Mouse (Mus musculus) adrenal gland (tissue): ENCODE measurements around the gene Dbt.
"Not testable (repeated sequence)": the region's sequence is repeated elsewhere in the genome, so short reads cannot be mapped to it uniquely, and the experiment has no call there.

Source experiments
- intact Hi-C: fragments of 180-260 bp; cut with DNase I; formaldehyde crosslinking; loops from one replicate; pipeline ENCODE4 v1.15.1; 2025

The Dbt gene

DNA sequence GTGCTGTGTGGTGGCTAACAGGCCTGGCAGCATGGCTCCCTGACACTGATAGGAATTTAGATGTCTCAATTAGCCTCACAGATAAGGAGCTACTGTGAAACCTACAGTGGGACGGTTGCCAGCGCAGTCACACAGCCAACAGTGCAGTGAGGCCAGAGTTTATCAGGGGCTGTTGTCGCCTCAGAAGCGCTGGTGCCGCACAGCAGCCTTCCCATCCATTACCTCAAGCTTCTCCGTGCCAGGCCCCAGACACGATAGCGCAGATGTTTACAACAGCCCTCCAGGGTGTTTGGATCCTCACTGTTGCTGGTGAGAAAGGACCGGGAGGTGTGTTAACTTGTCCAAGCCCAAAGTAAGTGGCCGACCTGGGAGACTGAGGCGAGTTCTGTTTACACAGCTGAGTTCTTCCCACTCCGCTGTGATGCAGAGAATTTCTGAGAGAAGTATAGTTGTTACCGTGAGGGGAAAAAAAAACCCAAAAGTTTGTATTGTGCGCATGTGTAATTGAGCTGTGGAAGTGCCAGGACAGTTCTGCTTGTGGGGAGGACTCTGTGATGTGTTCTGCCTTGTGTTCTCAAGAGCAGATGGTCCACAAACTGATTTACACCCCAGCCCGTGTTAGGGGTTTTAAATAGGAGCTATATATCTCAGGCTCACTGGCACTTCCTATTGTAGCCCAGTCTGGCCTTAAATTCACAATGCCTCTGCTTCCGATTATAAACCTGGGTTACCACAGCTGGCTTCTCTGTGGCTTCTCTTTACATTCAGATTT, 23.7 kb downstream of the Dbt start:
- intact Hi-C loops = no loop called here

DNA sequence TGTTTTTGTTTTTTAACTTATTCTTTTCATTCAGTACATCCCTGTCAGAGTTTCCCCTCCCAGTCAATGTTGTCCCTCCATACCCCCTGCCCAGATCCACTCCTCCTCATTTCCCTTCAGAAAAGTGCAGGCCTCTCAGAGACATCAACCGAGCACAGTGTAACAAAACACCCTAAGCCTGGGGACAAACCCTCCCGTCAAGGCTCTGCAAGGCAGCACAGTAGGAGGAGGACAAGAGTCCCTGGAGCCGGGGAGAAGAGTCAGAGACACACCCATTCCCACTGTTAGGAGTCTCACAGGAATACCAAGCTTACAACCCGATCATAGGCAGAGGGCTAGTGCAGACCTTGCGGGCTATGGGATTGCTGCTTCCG, 24.3 kb downstream of the Dbt start:
- intact Hi-C loops = no loop called here

DNA sequence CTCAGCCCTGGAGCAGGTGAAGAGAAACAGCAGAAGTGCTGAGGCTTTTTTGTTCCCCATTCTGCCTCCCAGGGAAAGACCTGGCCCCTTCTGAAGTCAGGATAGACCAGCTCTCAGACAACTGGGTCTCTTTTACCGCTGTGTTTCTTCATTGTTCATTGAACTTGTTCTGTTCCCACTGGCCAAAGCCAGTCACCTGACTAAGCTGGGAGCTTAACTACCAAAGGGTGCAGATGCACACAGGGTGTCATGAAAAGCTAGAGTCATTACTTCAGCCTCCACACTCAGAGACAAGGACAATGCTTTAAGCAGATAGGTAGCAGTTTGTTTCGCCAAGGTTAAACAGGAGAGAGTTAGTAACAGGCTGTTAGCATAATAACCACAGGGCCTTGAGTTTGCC, 29.2 kb downstream of the Dbt start:
- intact Hi-C loops = no loop called here

DNA sequence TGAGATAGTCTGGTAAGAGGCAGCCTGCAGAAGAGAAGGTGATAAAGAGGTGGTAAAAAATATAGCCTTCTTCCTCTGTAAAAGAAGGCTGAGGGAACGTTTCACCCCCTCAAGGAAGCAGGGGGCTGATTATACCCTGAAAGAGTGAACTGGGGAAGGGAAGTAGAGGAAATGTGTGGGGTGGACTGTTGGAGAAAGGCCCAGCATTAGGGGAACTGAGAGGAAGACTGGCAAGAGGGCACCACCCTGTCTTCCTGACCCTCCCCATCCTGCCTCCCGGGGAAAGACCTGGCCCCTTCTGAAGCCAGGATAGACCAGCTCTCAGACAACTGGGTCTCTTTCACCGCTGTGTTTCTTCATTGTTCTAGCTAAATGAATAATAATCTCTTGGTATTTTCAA, 29.7 kb downstream of the Dbt start:
- intact Hi-C loops = no loop called here

DNA sequence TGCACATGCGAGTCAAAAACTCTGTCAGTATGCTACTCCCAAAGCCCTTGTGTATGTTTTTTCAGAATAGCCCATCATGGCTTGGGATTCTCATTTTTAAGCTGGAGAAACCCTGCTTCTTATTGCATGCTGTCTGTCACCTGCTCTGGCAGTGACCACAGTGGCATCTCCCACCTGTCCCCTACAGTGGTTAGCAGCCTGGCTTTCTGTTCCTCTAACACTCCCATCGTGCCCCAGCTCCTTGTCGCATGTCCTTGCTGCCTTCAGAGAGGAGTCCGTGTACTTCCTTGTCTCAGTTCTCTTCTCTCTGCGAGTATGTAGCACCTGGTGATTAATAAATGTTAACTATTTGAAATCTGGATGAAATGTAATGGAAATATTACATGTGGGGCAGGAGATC, 34.6 kb downstream of the Dbt start:
- intact Hi-C loops = no loop called here

DNA sequence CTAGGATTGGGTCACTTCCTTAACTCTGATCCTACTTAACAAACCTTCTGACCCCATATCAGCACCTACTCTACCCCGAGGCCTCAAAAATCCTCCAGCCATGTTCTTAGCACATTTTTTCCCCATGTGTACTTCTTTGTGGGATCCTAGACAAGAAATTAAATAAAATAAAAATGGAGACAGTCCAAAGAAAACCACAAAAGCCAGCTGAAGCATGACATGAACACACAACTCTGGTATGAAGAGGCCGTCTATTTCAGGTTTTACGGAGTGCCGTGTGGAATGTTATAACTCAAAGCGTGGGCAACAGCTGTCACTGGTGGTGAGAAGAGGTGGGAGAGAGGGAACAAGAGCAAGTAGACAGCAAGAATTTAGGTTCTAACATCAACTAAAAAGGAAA, 38.5 kb downstream of the Dbt start:
- intact Hi-C loops = no loop called here

DNA sequence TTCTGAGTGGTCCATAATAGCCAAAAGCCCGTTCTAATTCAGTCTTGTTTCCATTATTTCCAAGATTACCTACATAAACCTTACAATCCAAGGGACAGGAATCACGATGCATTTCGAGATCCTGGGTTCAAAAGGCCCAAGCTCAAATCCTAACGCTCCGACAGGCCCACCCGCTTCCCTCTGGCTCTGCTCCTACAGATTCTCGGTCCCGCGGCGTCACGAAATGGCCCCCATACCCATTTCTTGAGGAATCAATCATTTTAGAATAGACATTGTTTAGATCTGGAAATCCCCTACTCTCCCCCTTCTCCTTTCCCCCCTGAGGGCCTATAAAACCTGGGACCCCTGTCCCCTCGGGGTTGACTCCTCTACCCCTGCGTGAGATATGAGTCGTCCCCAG, 48.4 kb downstream of the Dbt start:
- intact Hi-C loops = not testable (repeated sequence)

DNA sequence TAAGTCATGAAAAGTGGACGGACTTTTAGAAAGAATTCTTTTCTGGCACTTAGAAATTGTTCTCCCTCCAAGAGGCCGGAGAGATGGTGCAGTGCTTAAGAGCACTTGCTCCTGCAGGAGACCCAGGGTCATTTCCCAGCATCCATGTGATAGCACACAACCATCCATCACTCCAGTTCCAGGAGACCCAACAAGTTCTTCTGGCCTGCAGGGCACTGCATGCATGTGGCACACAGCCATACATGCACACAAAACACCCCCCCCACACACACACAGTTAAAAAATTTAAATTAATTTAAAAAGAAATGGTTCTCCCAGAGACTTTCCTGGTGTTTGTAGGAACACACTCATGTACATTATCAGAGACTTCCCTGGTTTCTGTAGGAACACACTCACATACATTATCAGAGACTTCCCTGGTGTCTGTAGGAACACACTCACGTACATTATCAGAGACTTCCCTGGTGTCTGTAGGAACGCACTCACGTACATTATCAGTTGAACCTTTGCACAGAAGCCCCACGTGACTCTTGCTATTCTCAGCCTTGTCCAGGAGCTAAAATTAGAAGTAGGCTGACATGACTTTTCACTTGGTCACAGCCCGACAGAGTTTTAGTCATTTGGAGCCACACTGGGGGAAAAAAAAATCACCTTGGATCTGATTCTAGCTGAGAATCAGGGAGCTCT, 49.7 kb downstream of the Dbt start, which contains the start of gene Lrrc39:
TSS of gene Lrrc39 (plus strand) at position 566 of the 687 bp plus-strand sequence.
- intact Hi-C loops = no loop called here

DNA sequence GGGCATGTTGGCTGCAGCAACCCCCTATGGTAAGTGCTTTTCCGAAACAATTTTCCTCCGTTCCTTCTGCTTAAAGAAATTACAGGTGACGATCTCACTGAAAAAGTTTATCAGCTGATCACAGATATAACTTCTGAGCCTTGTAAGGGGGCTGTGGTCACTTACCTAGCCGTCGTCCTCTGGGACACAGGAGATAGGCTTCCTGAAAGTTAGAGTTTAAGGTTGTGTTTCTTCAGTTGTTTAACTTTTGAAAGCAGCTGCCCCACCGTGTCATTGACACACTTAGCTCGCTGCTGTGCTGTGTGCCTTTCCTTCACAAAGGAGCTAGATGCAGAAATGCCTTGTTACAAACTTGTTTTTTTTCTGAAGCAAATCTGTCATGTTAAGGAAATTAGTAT, 50.2 kb downstream of the Dbt start:
- intact Hi-C loops = no loop called here

DNA sequence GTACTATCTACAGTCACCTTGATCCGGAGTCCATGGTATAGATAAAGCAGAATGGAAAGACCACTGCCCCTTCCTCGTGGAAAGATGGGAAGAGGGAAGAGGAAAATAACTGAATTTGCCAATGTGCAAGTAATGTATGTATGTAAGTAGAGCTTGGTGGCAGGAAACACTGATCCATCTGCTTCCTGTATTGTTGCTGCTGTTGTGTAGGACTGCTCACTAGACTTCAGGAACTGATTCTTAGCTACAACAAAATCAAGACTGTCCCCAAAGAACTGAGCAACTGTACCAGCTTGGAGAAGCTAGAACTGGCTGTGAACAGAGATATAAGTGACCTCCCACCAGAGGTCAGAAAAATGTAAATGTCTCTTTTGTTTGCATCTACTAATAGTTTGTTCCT, 57.8 kb downstream of the Dbt start:
- intact Hi-C loops = no loop called here

DNA sequence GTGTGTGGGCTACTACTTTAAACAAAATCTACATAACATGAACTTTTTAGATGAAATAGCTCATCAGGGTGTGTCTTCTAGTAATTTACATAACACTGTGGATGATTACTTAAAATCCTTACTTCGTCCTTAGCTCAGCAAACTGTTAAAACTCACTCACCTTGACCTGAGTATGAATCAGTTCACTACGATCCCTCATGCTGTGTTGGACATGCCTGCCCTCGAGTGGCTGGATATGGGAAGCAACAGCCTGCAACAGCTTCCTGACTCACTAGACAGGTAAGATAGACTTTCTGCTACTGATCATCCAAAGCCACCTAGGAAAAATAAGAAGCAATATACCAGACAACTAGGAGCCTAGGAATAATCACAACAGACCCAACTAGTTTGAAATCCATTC, 64.4 kb downstream of the Dbt start:
- intact Hi-C loops = loop anchor here (5.0 kb wide), 2 partner anchors 70 to 245 kb away; partner anchors contain the start of gene Rtca

DNA sequence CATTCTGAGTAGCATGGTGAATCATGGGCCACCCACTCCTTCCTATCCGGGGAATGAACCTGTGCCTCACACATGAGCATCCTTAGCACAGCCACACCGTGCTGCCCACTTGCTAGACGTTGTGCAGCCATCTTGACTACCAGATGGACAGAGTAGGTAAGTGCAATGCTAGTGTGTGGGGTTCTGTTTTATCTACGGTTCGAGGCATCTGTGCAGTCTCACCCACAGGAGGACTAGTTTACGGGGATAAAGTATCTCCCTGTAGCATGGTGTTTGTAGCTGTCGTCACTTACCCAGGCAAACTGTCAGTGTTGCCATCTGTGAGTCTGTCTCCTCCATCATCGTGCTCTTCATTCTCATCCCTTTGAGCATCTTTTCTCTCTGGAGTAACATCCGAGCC, 69.3 kb downstream of the Dbt start:
- intact Hi-C loops = no loop called here

DNA sequence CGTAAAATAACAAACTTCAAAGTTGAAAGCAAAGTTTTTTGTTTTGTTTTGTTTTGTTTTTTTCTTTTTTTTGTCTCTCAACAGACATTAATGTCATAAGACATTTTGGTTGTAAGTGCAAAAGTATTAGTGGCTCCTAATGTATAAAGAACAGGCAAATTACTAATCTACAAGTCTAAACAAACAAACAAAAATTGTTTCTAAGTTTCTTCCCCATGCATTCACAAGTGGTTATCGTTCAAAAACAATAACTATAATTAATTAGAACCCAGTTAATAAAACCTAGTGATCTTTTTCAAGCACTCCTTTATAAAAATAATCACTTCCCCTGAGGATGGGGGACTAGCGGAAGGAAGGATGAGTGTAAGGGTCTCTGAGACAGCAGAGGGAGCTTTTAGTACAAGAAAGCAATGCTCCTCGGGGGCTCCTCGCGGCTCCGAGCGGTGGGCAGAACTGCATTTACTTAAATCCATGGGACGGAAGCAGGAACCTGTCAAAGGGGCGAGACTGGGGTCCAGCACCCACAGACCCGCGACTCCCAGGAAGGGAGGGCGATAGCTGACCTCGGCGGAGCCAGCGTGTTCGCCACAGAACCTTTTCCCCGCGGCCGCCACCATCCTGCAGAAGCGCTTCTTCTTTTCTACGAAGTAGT, 81.3 kb downstream of the Dbt start:
- intact Hi-C loops = no loop called here

DNA sequence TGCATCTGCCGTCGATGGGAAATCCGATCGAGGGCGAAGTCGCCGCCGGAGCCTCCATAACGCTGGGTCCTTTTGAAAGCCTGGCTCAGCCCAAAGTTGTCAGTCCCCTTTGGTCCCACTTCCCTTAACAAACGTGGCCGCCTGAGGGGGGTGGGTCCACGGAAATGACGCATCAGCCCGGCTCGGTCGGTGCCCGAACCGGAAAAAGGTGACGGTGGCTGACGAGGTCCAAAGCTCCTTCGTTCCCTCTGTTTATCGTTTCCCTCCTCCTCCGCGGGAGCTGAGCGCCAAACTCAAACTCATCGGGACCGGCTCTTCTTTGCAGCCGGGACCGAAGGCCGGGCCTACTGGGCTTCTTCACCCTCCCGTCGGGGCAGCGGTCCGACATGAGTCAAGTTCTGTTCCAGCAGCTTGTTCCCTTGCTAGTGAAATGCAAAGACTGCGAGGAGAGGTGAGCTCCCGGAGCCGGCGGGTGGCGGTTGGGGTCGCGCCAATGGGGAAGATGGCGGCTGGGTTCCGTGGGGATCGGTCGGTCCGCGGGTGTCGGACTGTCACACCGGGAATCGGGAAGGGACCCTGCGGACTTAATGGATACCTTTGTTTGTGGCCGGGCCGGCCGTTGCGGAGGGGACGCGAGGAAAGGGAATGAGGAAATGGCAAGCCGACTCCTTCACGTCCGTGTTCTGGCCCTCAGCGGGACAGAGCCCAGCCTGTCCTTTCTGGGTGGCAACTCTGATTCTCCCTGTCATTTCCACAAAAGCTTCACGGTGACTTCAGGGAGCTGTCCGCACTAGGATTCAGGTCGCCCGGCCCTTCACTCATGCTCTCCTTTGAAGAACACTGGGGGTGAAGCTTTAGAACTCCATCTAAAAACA, 82.1 kb downstream of the Dbt start, which contains the start of gene Sass6:
TSS of gene Sass6 (plus strand) at position 255 of the 875 bp plus-strand sequence.
- intact Hi-C loops = loop anchor here (5.0 kb wide), 3 partner anchors 42 to 157 kb away; partner anchors contain the start of gene Mfsd14a

DNA sequence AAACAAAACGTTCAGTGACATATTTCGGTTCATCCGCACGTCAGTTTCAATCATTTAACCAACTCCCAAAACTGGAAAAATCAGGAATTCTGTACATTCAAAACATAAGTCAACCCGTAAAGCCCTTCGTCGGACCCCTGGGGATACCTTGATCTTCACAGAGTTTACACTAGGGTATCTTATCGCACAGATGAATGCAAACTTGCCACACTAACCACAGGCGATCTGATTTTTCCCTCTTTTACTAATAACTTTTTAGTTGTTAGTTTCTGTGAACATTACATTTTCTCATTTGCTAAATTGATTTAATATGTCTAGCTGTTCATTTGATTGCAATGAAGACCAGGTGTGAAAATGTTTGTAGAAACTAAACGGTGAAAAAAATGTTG, 82.7 kb downstream of the Dbt start:
- intact Hi-C loops = loop anchor here (5.0 kb wide), 3 partner anchors 42 to 157 kb away; partner anchors contain the start of gene Mfsd14a
